Mouse (Mus musculus): ENCODE data around the gene Trnau1ap. TPM values are rescaled to one million over a fixed set of nuclear protein-coding genes. Genes with fewer than 3 reads are reported as not detected.

Gene Trnau1ap
- polyA plus RNA-seq, 1 experiment from 2014 or later = 71.9 TPM

GRCm38 (mm10) chr4:132346261-132346660, 16.9 kb upstream of the Trnau1ap start:
- Histone ChIP-seq H3K4me3 (ENCODE audit: low read depth, low read length) (no peak overlapping the region), H3K9ac (replicated peaks; ENCODE audit: low read depth, low read length) (no peak overlapping the region), H3K9me3 (ENCODE audit: control insufficient read depth, low read length) (no peaks in the 10 kb centered on the region), H3K4me1 (ENCODE audit: control insufficient read depth, insufficient read depth, low read length) (peaks cover 13% of the 10 kb centered on the region), H3K27me3 (ENCODE audit: control insufficient read depth, insufficient read depth, low read length) (no peaks in the 10 kb centered on the region), H3K27ac (ENCODE audit: low read depth, low read length) (no peak overlapping the region), H3K4me2 (ENCODE audit: low read depth, low read length) (no peak overlapping the region), H3K36me3 (ENCODE audit: control insufficient read depth, insufficient read depth, low read length) (0 out of 2 replicates have a peak, but pooled peaks cover 3% of the 10 kb centered on the region)
- 87% methylated on average over 4 of the region's 4 CpGs for WGBS
- no peak for ATAC-seq (ENCODE audit: low read depth)

- ATAC-seq (ENCODE audit: low read depth) = peak; percentile 16; the same call in 1 of the 2 replicates
- no peak overlapping the region for H3K27ac ChIP-seq (ENCODE audit: low read depth, low read length)
- 50% methylated on average over 5 of the region's 5 CpGs for WGBS
- no peak overlapping the region for H3K9ac ChIP-seq (replicated peaks; ENCODE audit: low read depth, low read length)
- H3K4me3 ChIP-seq (ENCODE audit: low read depth, low read length) = peak overlapping the region; percentile 79
- peaks cover 13% of the 10 kb centered on the region for H3K4me1 ChIP-seq (ENCODE audit: control insufficient read depth, insufficient read depth, low read length)
- no peaks in the 10 kb centered on the region for H3K27me3 ChIP-seq (ENCODE audit: control insufficient read depth, insufficient read depth, low read length)
- no peaks in the 10 kb centered on the region for H3K9me3 ChIP-seq (ENCODE audit: control insufficient read depth, low read length)
- H3K36me3 ChIP-seq (ENCODE audit: control insufficient read depth, insufficient read depth, low read length) = no peaks in the 10 kb centered on the region
- H3K4me2 ChIP-seq (ENCODE audit: low read depth, low read length) = peak overlapping the region; percentile 98; the same call in 1 of the 2 replicates
Observed at GRCm38 (mm10) chr4:132345843-132346212, 16.5 kb upstream of the Trnau1ap start.

GRCm38 (mm10) chr4:132345135-132345842, 16.0 kb upstream of the Trnau1ap start:
- H3K4me2 ChIP-seq (ENCODE audit: low read depth, low read length) = peak overlapping the region; percentile 98
- H3K36me3 ChIP-seq (ENCODE audit: control insufficient read depth, insufficient read depth, low read length) = no peaks in the 10 kb centered on the region
- no peak overlapping the region; the same call in 1 of the 2 replicates for H3K27ac ChIP-seq (ENCODE audit: low read depth, low read length)
- peak overlapping the region; percentile 77 for H3K9ac ChIP-seq (replicated peaks; ENCODE audit: low read depth, low read length)
- WGBS = under 1% methylated on average over 80 of the region's 83 CpGs
- H3K4me3 ChIP-seq (ENCODE audit: low read depth, low read length) = peak overlapping the region; percentile 79
- peak; percentile 89 for ATAC-seq (ENCODE audit: low read depth)
- H3K4me1 ChIP-seq (ENCODE audit: control insufficient read depth, insufficient read depth, low read length) = peaks cover 13% of the 10 kb centered on the region
- no peaks in the 10 kb centered on the region for H3K27me3 ChIP-seq (ENCODE audit: control insufficient read depth, insufficient read depth, low read length)
- no peaks in the 10 kb centered on the region for H3K9me3 ChIP-seq (ENCODE audit: control insufficient read depth, low read length)

GRCm38 (mm10) chr4:132344403-132345134, 15.2 kb upstream of the Trnau1ap start:
- Histone ChIP-seq H3K36me3 (ENCODE audit: control insufficient read depth, insufficient read depth, low read length) (no peaks in the 10 kb centered on the region), H3K9ac (replicated peaks; ENCODE audit: low read depth, low read length) (peak overlapping the region; percentile 77; the same call in 1 of the 2 replicates), H3K4me3 (ENCODE audit: low read depth, low read length) (peak overlapping the region; percentile 79), H3K27me3 (ENCODE audit: control insufficient read depth, insufficient read depth, low read length) (no peaks in the 10 kb centered on the region), H3K9me3 (ENCODE audit: control insufficient read depth, low read length) (no peaks in the 10 kb centered on the region), H3K4me1 (ENCODE audit: control insufficient read depth, insufficient read depth, low read length) (peaks cover 13% of the 10 kb centered on the region), H3K27ac (ENCODE audit: low read depth, low read length) (no peak overlapping the region), H3K4me2 (ENCODE audit: low read depth, low read length) (peak overlapping the region; percentile 98)
- 10% methylated on average over 13 of the region's 13 CpGs for WGBS
- no peak for ATAC-seq (ENCODE audit: low read depth)

- Histone ChIP-seq H3K9ac (replicated peaks; ENCODE audit: low read depth, low read length) (no peak overlapping the region), H3K4me3 (ENCODE audit: low read depth, low read length) (no peak overlapping the region), H3K27me3 (ENCODE audit: control insufficient read depth, insufficient read depth, low read length) (no peaks in the 10 kb centered on the region), H3K4me2 (ENCODE audit: low read depth, low read length) (no peak overlapping the region), H3K4me1 (ENCODE audit: control insufficient read depth, insufficient read depth, low read length) (peaks cover 13% of the 10 kb centered on the region), H3K27ac (ENCODE audit: low read depth, low read length) (no peak overlapping the region), H3K36me3 (ENCODE audit: control insufficient read depth, insufficient read depth, low read length) (no peaks in the 10 kb centered on the region), H3K9me3 (ENCODE audit: control insufficient read depth, low read length) (no peaks in the 10 kb centered on the region)
- ATAC-seq (ENCODE audit: low read depth) = no peak
- 91% methylated on average over 3 of the region's 3 CpGs for WGBS
Observed at GRCm38 (mm10) chr4:132341451-132341850, 12.1 kb upstream of the Trnau1ap start.

GRCm38 (mm10) chr4:132338943-132339342, 9.6 kb upstream of the Trnau1ap start:
- no peaks in the 10 kb centered on the region for H3K9me3 ChIP-seq (ENCODE audit: control insufficient read depth, low read length)
- H3K27ac ChIP-seq (ENCODE audit: low read depth, low read length) = no peak overlapping the region
- ATAC-seq (ENCODE audit: low read depth) = no peak
- 94% methylated on average over 13 of the region's 13 CpGs for WGBS
- peaks cover 3% of the 10 kb centered on the region; the same call in 1 of the 2 replicates for H3K4me1 ChIP-seq (ENCODE audit: control insufficient read depth, insufficient read depth, low read length)
- H3K4me2 ChIP-seq (ENCODE audit: low read depth, low read length) = no peak overlapping the region
- no peak overlapping the region for H3K9ac ChIP-seq (replicated peaks; ENCODE audit: low read depth, low read length)
- H3K4me3 ChIP-seq (ENCODE audit: low read depth, low read length) = no peak overlapping the region
- peaks cover 9% of the 10 kb centered on the region for H3K36me3 ChIP-seq (ENCODE audit: control insufficient read depth, insufficient read depth, low read length)
- H3K27me3 ChIP-seq (ENCODE audit: control insufficient read depth, insufficient read depth, low read length) = no peaks in the 10 kb centered on the region

GRCm38 (mm10) chr4:132332880-132333279, 3.5 kb upstream of the Trnau1ap start:
- Histone ChIP-seq H3K9ac (replicated peaks; ENCODE audit: low read depth, low read length) (no peak overlapping the region), H3K4me1 (ENCODE audit: control insufficient read depth, insufficient read depth, low read length) (peaks cover 10% of the 10 kb centered on the region), H3K9me3 (ENCODE audit: control insufficient read depth, low read length) (no peaks in the 10 kb centered on the region), H3K27ac (ENCODE audit: low read depth, low read length) (no peak overlapping the region), H3K27me3 (ENCODE audit: control insufficient read depth, insufficient read depth, low read length) (no peaks in the 10 kb centered on the region), H3K36me3 (ENCODE audit: control insufficient read depth, insufficient read depth, low read length) (peaks cover 12% of the 10 kb centered on the region), H3K4me3 (ENCODE audit: low read depth, low read length) (no peak overlapping the region), H3K4me2 (ENCODE audit: low read depth, low read length) (no peak overlapping the region)
- ATAC-seq (ENCODE audit: low read depth) = no peak
- WGBS = 93% methylated on average over 6 of the region's 6 CpGs

- ATAC-seq (ENCODE audit: low read depth) = no peak
- no peak overlapping the region for H3K27ac ChIP-seq (ENCODE audit: low read depth, low read length)
- 65% methylated on average over 3 of the region's 3 CpGs for WGBS
- peaks cover 10% of the 10 kb centered on the region for H3K4me1 ChIP-seq (ENCODE audit: control insufficient read depth, insufficient read depth, low read length)
- H3K4me2 ChIP-seq (ENCODE audit: low read depth, low read length) = no peak overlapping the region
- H3K4me3 ChIP-seq (ENCODE audit: low read depth, low read length) = no peak overlapping the region
- no peak overlapping the region for H3K9ac ChIP-seq (replicated peaks; ENCODE audit: low read depth, low read length)
- H3K36me3 ChIP-seq (ENCODE audit: control insufficient read depth, insufficient read depth, low read length) = peaks cover 12% of the 10 kb centered on the region
- H3K27me3 ChIP-seq (ENCODE audit: control insufficient read depth, insufficient read depth, low read length) = no peaks in the 10 kb centered on the region
- H3K9me3 ChIP-seq (ENCODE audit: control insufficient read depth, low read length) = no peaks in the 10 kb centered on the region
Observed at GRCm38 (mm10) chr4:132331960-132332359, 2.6 kb upstream of the Trnau1ap start.

- H3K4me2 ChIP-seq (ENCODE audit: low read depth, low read length) = peak overlapping the region; percentile 59
- no peaks in the 10 kb centered on the region for H3K27me3 ChIP-seq (ENCODE audit: control insufficient read depth, insufficient read depth, low read length)
- peaks cover 12% of the 10 kb centered on the region for H3K36me3 ChIP-seq (ENCODE audit: control insufficient read depth, insufficient read depth, low read length)
- ATAC-seq (ENCODE audit: low read depth) = 0 out of 2 replicates have a peak, but pooled peaks have one; percentile 7
- H3K4me3 ChIP-seq (ENCODE audit: low read depth, low read length) = peak overlapping the region; percentile 81
- peak overlapping the region; percentile 93 for H3K9ac ChIP-seq (replicated peaks; ENCODE audit: low read depth, low read length)
- 9% methylated on average over 10 of the region's 10 CpGs for WGBS
- no peaks in the 10 kb centered on the region for H3K9me3 ChIP-seq (ENCODE audit: control insufficient read depth, low read length)
- peak overlapping the region; percentile 85; the same call in 1 of the 2 replicates for H3K27ac ChIP-seq (ENCODE audit: low read depth, low read length)
- peaks cover 10% of the 10 kb centered on the region for H3K4me1 ChIP-seq (ENCODE audit: control insufficient read depth, insufficient read depth, low read length)
Observed at GRCm38 (mm10) chr4:132329835-132330354, 557 bp upstream of the Trnau1ap start.
